Mouse (Mus musculus) liver, postnatal 0 days (tissue): ENCODE measurements around the gene Mxd3.

Experiments
- CTCF ChIP-seq: sonication (generic); IDR thresholded peaks from 2 replicates; pipeline ENCODE4 v1.5.1; 2016; ENCODE audit warnings: antibody characterized with exemption, low read depth
- EP300 ChIP-seq: IDR thresholded peaks from 2 replicates; pipeline ENCODE4 v1.6.1; 2016; ENCODE audit warnings: antibody characterized with exemption, low read depth, mild to moderate bottlenecking

DNA sequence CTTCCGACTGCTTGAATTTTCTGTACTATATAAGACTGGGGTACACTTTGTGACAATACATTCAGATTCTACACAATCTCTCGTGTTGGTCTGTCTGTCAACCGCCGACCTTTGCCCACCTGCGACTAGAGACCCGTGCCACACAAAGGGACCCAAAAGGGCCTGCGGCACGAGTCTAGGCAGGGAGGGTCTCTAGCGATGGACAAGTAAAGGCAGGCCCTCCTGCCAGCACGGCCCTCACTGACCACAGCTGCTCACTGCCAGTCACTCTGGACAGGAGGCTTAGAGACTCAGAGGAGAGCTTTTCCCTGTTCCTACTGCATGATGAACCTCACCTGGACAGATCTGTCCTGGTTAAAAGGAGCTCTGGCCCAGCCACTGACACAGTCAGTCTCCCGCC is 12.8 kb upstream of the Mxd3 start:
- no peak for TF ChIP-seq EP300
- no peak for TF ChIP-seq CTCF
